Mouse (Mus musculus) embryo, embryonic 9.5 days (tissue): Measurements from ENCODE around the gene Snx5.

Experiments
- DNase-seq: peaks from one replicate; pipeline ENCODE4 v3.0.0-alpha.2; 2017; ENCODE audit errors: extremely low spot score

Snx5 gene

DNA sequence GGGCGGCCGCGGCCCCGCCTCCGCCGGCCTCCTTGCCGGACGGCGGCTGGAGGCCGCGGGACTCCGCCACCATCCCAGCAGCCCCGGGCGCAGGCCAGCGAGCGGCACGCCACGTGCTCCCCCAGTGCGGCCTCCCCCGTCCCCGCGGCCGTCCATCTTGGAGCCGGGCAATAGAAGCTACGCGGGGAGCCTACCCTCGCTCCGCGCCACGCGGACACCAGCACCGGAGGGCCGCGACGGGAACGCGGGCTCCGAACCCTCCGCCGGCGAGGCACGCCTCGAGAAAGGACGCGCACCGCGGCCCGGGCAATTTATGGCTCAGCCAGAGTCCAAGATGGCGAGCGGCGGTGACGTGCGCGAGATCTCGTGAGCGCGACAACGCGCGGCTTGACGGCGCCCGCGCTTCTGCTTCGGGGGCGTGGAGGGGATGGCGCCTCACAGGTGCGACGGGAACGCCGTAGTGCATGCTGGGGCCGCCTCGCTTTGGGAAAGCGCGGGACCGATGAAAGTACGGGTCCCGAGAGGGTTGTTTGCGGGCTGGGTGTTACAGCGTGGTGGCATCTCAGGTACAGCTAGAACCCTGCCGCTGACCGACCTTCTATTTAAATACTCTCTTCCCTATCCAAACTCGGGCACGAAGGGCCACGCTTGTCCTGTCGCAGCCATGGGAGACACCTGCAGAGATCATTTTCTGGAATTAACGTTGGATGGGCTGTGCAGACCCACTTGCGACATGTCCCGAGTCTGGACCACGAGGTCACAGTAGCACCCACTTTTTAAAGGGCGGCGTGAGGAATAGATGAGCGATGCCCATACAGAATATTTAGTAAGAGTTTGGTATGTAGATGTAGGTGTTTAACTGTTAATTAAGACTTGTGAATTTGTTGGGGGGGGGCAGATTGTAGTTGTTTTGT, at the start of gene Snx5, which contains the start of gene Mgme1:
Snx5 (minus strand) TSS at position 400 of the 914 bp plus-strand sequence.
Mgme1 (plus strand) TSS at position 157 of the 914 bp plus-strand sequence.
- DNase-seq, result peak; percentile 96

DNA sequence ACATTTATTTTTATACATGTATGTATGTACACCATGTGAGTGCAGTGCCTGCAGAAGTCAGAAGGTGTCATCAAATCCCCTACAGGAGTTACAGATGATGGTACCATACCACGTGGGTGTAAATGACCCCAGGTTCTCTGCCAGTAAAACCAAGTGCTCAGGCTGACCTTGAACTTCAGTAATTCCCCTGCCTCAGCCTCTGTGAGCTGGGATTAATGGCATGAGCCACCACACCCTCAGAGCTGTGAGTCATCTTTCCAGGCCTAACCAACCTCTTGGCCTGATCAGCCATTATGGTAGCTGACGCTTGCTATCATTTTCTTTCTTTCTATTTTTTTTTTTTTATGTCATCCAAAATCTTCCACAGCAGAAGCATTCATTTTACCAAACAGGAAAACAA, 40.7 kb upstream of the Snx5 start:
- DNase-seq, result no peak

DNA sequence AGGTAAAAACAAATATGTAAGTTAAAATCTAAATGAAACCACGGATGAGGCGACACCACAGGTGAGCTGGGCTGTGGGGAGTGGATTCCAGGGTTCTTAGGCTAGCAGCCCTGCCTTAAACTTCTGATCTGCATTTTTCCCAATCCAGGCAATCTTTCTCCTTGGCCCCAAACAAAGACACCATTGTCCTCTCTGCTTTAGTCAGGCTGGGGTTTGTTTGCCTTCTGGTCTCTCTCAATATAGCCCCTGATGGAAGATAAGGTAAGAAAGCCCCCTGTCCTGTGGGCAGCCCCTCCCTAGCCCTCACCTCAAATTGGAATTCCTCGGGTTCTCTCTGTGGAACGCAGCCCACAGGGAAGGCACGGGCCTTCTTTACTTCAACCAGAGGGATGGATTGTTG, 39.6 kb upstream of the Snx5 start:
- no peak for DNase-seq

DNA sequence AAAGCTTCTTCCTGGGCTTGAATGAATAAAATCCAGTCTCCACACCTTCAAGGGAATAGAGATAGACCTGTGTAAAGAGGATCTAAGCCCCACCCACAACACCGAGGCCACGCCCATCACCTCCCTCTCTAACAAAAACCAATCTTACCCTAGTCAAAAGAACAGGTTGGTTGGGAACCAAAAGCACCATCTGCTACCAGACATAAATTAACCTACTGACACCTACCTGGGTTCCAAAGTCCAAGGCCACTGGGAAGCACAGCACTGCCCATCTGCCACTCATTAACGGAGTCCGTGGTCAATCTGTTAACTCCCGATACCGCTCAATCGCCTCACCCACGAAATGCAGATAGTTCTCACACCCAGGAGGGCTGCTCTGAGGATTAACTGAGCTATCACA, 37.9 kb upstream of the Snx5 start:
- DNase-seq, result no peak

DNA sequence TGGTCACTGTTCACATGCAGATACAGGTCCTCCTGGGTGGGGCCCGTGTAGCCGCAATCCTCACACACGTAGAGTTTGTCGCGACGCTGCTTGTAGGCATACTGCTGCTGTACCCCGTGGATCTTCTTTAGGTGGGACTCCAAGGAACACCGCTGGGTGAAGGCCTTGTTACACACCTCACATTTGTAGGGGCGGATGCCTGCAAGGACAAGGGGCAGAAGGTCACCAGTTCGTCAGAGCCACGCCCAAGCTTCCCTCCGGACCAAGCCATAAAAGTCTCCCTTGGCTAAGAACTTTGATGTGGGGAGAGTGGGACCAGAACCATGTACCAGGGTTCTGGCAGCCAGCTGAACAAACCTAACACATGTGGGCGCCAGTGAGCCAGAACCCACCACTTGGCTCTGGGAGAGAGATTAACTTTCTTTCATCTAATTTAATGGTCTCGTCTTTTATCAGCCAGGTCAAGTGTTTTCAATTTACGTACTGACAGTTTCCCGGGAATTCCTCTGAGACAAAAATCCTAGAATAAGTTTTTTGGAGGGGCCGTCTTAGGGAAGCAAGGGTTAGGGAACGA, 35.1 kb upstream of the Snx5 start:
- no peak for DNase-seq

DNA sequence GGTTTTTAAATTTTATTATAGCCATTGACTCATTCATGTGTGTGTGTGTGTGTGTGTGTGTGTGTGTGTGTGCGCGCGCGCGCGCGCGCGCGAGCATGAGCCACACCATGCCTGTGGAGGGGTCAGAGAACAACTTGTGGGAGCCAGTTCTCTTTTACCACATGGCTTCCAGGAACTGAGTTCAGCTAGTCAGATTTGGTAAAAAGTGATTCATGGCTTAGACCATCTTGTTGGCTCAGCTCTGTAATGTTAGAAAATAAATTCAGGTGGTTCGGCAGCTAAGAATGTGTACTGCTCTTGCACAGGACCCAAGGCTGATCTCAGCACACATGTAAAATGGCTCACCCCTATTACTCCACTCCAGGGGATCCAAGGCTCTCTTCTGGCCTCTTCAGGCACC, 30.4 kb upstream of the Snx5 start:
- DNase-seq, result no peak

- DNase-seq, result no peak
Observed at GRCm38 (mm10) chr2:144299749-144300669, 29.3 kb upstream of the Snx5 start.

DNA sequence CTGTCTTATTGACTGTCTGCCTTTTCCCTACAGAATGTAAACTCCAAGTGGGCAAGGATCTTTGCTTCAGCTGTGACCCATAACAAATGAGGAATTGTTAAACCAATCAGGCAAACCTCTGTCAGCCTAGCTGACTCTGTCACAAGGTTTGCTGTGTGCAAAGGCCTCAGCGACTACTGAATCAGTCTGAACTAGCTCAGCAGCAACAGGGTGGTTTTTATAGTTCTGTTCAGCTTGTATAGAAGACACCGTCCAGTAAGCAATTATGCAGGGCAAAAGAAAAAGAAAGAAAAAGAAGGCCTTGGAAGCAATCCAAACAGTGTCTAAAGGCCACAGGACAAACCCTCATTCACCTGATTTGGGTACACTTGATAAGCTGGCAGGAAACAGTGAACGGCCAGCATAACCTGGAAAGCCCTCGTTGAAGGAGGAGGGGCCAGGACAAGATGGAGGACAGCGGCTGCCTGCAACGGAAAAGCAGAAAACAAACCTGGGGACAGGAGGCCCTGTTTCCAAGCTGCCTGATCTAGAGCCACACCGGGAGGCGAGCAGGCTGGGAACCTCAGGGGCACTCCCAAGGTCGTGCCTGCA, 24.5 kb upstream of the Snx5 start:
- no peak for DNase-seq

- no peak for DNase-seq
Observed at GRCm38 (mm10) chr2:144291600-144292305, 21.0 kb upstream of the Snx5 start.

- no peak for DNase-seq
Observed at GRCm38 (mm10) chr2:144290321-144290720, 19.6 kb upstream of the Snx5 start.

DNA sequence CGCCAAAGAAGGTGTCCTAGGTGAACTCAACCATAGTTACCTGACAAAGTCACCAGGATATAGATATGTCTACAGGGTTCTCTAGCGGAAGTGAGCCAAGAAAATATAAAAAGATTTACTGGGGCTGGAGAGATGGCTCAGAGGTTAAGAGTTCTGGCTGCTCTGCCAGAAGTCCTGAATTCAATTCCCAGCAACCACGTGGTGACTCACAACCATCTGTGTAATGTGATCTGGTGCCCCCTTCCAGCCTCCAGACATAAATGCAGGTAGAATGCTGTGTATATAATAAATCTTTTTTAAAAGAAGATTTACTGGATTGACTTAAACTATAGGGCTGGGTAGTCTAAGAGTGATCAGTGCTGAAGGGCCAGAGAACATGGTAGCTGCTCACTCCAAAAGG, 10.7 kb upstream of the Snx5 start:
- no peak for DNase-seq

- no peak for DNase-seq
Observed at GRCm38 (mm10) chr2:144280568-144280967, 9.9 kb upstream of the Snx5 start.

- DNase-seq, result no peak
Observed at GRCm38 (mm10) chr2:144279742-144280141, 9.0 kb upstream of the Snx5 start.

DNA sequence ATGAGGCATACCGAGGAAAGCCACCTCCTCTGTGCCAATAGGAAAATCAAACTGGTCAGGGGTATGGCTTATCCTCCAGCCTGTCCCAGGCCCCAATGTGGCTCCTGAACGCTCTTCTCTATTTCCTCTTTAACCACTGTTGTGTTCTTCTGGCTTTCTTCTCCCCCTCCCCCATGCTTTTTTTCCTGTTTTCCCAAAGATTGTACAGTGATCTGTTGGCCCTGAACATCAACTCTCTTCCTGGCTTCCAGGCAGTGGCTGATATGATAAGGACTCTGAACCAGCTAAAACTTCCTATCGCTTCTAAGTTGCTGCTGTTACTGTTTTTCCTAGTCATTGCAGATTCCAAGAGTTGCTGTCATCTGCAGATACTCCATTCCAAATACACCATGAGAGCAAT, 6.2 kb upstream of the Snx5 start:
- no peak for DNase-seq

- no peak for DNase-seq
Observed at GRCm38 (mm10) chr2:144274741-144275140, 4.0 kb upstream of the Snx5 start.

GRCm38 (mm10) chr2:144272088-144272487, 1.4 kb upstream of the Snx5 start:
- DNase-seq, result no peak

GRCm38 (mm10) chr2:144269679-144270475, 829 bp downstream of the Snx5 start:
- no peak for DNase-seq

DNA sequence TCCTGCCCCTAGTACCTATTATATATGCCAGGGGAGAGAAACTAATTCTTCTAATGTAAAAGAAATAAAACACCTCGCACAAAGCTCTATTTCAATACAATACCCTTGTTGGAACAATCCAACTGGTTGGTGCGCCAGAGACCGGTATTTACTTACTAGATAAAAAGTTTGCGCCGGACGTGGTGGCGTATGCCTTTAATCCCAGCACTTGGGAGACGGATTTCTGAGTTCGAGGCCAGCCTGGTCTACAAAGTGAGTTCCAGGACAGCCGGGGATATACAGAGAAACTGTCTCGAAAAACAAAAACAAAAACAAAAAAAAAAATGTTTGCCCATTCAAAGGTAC, 1.4 kb downstream of the Snx5 start:
- DNase-seq, result no peak

- DNase-seq, result no peak
Observed at GRCm38 (mm10) chr2:144268446-144269305, 2.0 kb downstream of the Snx5 start.

DNA sequence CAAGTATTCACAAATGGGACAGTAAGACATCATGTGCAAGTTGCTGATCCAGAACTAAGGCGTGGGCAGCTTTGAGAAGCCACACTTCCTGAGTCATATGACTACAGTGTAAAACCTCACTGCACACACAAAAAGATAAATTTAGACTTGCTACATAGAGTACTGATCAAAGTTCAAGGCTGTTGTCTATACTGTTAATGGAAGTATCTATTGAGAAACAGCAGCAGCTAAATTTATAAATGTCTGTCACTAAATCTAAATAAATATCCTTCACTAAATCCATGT, 3.0 kb downstream of the Snx5 start:
- DNase-seq, result no peak
